Mouse (Mus musculus) intestine, postnatal 0 days (tissue): ENCODE results near the gene Ckap2. TPM values are rescaled to one million over a fixed set of nuclear protein-coding genes. Genes with fewer than 3 reads are reported as not detected.

ENCODE experiments used
- ATAC-seq: fragments of 200-750 bp; cut with Nextera tagmentation; 2 replicates; pipeline ENCODE4 v1.8.0; 2017; ENCODE audit warnings: mild to moderate bottlenecking, moderate TSS enrichment, moderate library complexity
- H3K27ac ChIP-seq: fragments of 300-500 bp; sonication (generic); 2 replicates; pipeline ENCODE4 v1.5.1; 2014; ENCODE audit warnings: mild to moderate bottlenecking, low read depth, low read length, moderate library complexity
- H3K27me3 ChIP-seq: fragments of 300-500 bp; sonication (generic); replicated peaks from 2 replicates; pipeline ENCODE4 v1.6.1; 2014; ENCODE audit warnings: low read length, mixed read lengths; ENCODE audit not compliant: control insufficient read depth, insufficient read depth
- H3K36me3 ChIP-seq: fragments of 300-500 bp; sonication (generic); 2 replicates; pipeline ENCODE4 v1.6.1; 2014; ENCODE audit warnings: mild to moderate bottlenecking, moderate library complexity; ENCODE audit not compliant: control insufficient read depth, insufficient read depth
- H3K4me1 ChIP-seq: fragments of 300-500 bp; sonication (generic); replicated peaks from 2 replicates; pipeline ENCODE4 v1.6.1; 2014; ENCODE audit warnings: antibody characterized with exemption, low read length, mixed read lengths; ENCODE audit not compliant: control insufficient read depth, insufficient read depth
- H3K4me2 ChIP-seq: fragments of 300-500 bp; sonication (generic); replicated peaks from 2 replicates; pipeline ENCODE4 v1.6.1; 2014; ENCODE audit warnings: low read depth, mild to moderate bottlenecking, moderate library complexity
- H3K4me3 ChIP-seq: fragments of 300-500 bp; sonication (generic); 2 replicates; pipeline ENCODE4 v1.5.1; 2014; ENCODE audit warnings: low read depth, low read length
- H3K9ac ChIP-seq: fragments of 300-500 bp; sonication (generic); 2 replicates; pipeline ENCODE4 v1.6.1; 2014; ENCODE audit warnings: mild to moderate bottlenecking, low read depth, low read length
- H3K9me3 ChIP-seq: fragments of 300-500 bp; sonication (generic); 2 replicates; pipeline ENCODE4 v1.6.1; 2016; ENCODE audit warnings: mixed run types; ENCODE audit not compliant: control insufficient read depth
- CTCF ChIP-seq: sonication (generic); IDR thresholded peaks from 2 replicates; pipeline ENCODE4 v1.5.1; 2016; ENCODE audit warnings: low read depth, mild to moderate bottlenecking, control low read depth, antibody characterized with exemption, moderate library complexity
- WGBS: fragments of 180-500 bp; shearing (Covaris S2); extraction: QIAGEN DNeasy Blood & Tissue Kit; methylation state at CpG from one replicate; pipeline ENCODE4 v1.1.7; 2014; 5-methylcytosine and 5-hydroxymethylcytosine counted together
- polyA plus RNA-seq: library from polyadenylated mRNA; unstranded; fragments of >200 nt; fragmentation: Nextera tagmentation; extraction: Ambion mirVana; gene quantifications from 2 replicates; pipeline ENCODE4 v1.2.1, GENCODE M21; 2015

The Ckap2 gene
- polyA plus RNA-seq, 1 experiment from 2014 or later, result 12.9 TPM

DNA sequence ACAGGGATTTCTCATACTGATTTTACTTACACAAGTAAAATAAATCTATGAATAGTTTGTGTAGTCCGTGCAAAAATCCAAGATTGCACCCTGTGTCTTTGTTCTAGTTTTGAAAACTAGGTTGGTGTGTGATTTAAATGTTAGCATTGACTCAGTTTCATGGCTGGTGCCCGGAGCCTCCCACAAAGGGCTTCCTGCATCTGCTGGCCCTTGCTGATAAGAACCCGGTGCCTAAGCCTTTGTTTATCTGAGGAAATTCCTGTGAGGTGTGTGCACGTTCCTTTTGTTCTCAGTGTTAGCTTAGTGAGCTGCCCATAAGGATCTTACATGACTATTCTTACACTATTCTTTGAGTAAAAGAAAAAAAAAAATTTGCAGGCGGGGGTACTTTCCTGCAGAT is 23.4 kb upstream of the Ckap2 start:
- Histone ChIP-seq H3K4me2 (no peak overlapping the region), H3K27ac (no peak overlapping the region), H3K4me3 (no peak overlapping the region), H3K27me3 (no peaks in the 10 kb centered on the region), H3K9ac (no peak overlapping the region), H3K36me3 (peaks cover 31% of the 10 kb centered on the region), H3K9me3 (no peaks in the 10 kb centered on the region), H3K4me1 (no peaks in the 10 kb centered on the region)
- ATAC-seq, result no peak
- no peak for TF ChIP-seq CTCF
- WGBS, result 16% methylated on average over 5 of the region's 5 CpGs

DNA sequence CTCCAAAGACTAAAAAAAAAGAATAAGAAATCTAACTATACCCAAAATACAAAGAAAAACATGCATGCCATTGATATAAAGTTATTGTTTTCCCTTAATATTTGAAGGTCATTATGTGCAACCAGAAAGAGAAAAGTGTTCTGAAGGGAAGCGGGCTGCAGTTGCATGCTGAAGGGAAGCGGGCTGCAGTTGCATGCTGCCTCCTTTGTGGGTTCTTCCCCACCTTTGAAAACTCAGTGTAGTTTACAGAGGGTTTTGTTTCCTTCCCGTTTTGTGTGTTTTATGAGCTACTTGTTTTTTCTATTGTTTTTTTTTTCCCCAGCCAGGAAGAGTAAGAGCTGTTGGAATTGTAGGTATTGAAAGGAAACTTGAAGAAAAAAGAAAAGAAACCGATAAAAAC is 21.9 kb upstream of the Ckap2 start:
- H3K27ac ChIP-seq, result no peak overlapping the region
- H3K27me3 ChIP-seq, result no peaks in the 10 kb centered on the region
- 83% methylated on average over 4 of the region's 4 CpGs for WGBS
- no peak for ATAC-seq
- H3K36me3 ChIP-seq, result peaks cover 41% of the 10 kb centered on the region
- no peaks in the 10 kb centered on the region for H3K9me3 ChIP-seq
- TF ChIP-seq CTCF, result no peak
- no peak overlapping the region for H3K4me2 ChIP-seq
- H3K9ac ChIP-seq, result no peak overlapping the region
- no peak overlapping the region for H3K4me3 ChIP-seq
- no peaks in the 10 kb centered on the region for H3K4me1 ChIP-seq

DNA sequence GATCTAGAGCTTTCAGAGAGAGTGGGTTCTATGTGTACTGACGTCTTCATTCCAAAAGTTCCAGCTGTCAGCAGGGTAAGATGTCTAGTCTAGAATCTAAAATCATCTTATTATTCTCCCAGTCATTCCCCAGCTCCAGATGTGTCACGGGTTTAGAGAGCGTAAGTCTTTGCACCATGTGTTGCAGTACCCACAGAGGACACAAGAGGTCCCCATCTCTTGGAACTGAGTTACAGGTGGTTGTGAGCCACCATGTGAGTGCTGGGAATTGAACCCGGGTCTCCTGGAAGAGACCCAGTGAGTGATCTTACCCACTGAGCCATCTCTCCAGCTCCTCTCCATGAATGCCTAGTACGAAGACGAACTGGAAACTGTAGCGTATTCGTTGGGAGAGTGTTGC is 13.9 kb upstream of the Ckap2 start:
- TF ChIP-seq CTCF, result 0 out of 2 replicates have a peak, but pooled peaks have one; percentile 20
- no peak overlapping the region for H3K4me2 ChIP-seq
- no peaks in the 10 kb centered on the region for H3K4me1 ChIP-seq
- 98% methylated on average over 8 of the region's 8 CpGs for WGBS
- H3K9me3 ChIP-seq, result no peaks in the 10 kb centered on the region
- H3K4me3 ChIP-seq, result no peak overlapping the region
- no peak overlapping the region for H3K9ac ChIP-seq
- H3K36me3 ChIP-seq, result peaks cover 34% of the 10 kb centered on the region; the same call in 1 of the 2 replicates
- no peak overlapping the region for H3K27ac ChIP-seq
- no peaks in the 10 kb centered on the region for H3K27me3 ChIP-seq
- ATAC-seq, result no peak

DNA sequence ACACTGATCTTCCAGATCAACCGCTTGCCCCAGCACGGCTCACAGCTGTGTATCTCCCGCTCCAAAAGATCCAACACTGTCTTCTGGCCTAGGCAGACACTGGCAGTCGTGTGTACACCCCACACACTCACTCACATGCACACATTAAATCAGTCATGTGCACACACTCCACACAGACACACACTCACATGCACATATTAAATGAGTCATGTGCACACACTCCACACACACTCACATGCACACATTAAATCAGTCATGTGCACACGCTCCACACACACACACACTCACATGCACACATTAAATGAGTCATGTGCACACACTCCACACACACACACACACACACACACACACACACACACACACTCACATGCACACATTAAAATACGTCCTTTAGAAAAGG is 12.3 kb upstream of the Ckap2 start:
- H3K4me1 ChIP-seq, result no peaks in the 10 kb centered on the region
- H3K4me3 ChIP-seq, result no peak overlapping the region
- H3K9ac ChIP-seq, result no peak overlapping the region
- no peaks in the 10 kb centered on the region for H3K9me3 ChIP-seq
- H3K27ac ChIP-seq, result no peak overlapping the region
- TF ChIP-seq CTCF, result no peak
- peaks cover 25% of the 10 kb centered on the region; the same call in 1 of the 2 replicates for H3K36me3 ChIP-seq
- no peak overlapping the region for H3K4me2 ChIP-seq
- no peak for ATAC-seq
- no peaks in the 10 kb centered on the region for H3K27me3 ChIP-seq
- 91% methylated on average over 6 of the region's 6 CpGs for WGBS

DNA sequence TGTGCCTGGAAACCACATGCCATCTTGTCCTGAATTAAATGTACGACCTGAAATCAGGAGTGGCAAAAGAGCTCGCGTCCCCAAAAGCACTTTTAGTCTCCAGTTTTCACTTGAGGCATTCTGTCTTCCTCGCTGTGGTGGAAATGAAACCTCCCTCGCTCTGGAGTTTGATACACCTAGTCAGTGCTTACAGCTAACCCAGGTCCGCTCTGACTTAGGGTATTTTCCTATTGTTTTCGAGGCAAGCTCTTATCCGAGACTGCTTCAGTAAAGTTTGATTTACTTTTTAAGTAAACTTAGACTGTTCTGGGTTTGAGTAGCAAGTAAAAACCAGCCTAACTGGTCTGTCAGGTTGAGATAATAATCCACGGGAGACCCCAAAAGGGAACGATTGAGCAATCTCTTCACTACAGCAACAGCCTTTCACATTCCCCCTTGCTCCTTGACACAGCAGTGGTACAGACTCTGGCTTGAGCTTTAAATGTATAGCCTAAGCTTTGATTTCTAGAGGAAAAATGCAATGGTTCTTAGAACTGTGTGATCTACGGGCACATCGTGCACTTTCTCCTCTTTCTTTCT is 7.9 kb upstream of the Ckap2 start:
- no peak for ATAC-seq
- Histone ChIP-seq H3K4me2 (peak overlapping the region; percentile 77), H3K27ac (peak overlapping the region; percentile 98)

DNA sequence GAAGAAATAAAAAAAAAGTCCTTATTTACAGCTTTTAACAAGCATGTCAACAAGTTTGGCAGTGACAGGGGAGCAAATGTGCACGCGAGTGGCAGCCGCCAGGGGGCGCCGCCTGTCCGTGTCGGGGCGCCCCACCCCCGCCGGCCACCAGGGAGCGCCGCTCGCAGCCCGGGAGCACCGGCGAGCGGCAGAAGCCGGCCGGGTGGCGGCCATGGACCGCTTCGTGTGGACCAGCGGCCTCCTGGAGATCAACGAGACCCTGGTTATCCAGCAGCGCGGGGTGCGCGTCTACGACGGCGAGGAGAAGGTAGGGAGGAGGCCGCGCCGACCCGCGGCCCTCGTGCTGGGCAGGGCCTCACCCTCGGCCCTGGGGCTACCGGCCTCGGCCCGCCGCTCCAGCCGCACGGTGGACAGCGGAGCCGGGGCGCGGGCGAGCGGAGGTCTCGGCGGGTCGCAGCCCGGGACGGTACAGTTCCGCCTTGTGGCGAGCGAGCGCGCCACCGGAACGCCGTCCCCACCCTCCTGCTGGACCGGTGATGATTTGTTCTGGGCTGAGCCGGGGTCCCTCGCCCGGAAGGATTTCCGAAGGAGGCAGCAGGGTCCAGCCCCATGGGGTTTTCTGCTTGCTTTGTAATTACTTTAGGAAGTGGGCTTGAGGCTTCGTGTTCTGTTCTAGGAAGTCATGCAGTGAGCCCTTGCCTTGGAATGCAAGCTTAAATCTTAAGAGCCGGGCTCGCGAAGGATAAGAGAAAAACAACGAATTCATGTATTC is 7.2 kb upstream of the Ckap2 start, which contains the start of gene Vps36:
Vps36 (plus strand) TSS at position 150 of the 772 bp plus-strand sequence.
- under 1% methylated on average over 73 of the region's 73 CpGs for WGBS
- peak within 1 kb of the TSS; percentile 98 for H3K27ac ChIP-seq
- peak; percentile 97 for ATAC-seq

More for the DNA sequence above, 7.9 kb upstream of the Ckap2 start:
- H3K9ac ChIP-seq, result peak overlapping the region; percentile 91
- peak overlapping the region; percentile 86 for H3K4me3 ChIP-seq
- no peaks in the 10 kb centered on the region for H3K27me3 ChIP-seq
- WGBS, result 8% methylated on average over 12 of the region's 12 CpGs
- TF ChIP-seq CTCF, result no peak
- H3K36me3 ChIP-seq, result no peaks in the 10 kb centered on the region
- no peaks in the 10 kb centered on the region for H3K9me3 ChIP-seq
- no peaks in the 10 kb centered on the region for H3K4me1 ChIP-seq

More for the DNA sequence above, 7.2 kb upstream of the Ckap2 start, which contains the start of gene Vps36:
- Histone ChIP-seq H3K4me3 (peak within 1 kb of the TSS; percentile 86), H3K4me2 (peak within 1 kb of the TSS; percentile 77), H3K36me3 (no peaks in the 10 kb centered on the region), H3K4me1 (no peaks in the 10 kb centered on the region), H3K9ac (peak within 1 kb of the TSS; percentile 91), H3K9me3 (no peaks in the 10 kb centered on the region), H3K27me3 (no peaks in the 10 kb centered on the region)
- TF ChIP-seq CTCF, result peak; percentile 97
